Mouse (Mus musculus): ENCODE data around the gene Rhod. TPM values are rescaled to one million over a fixed set of nuclear protein-coding genes. Genes with fewer than 3 reads are reported as not detected.

Gene Rhod
- 2.3 TPM for polyA plus RNA-seq (2014; fragmentation: Illumina TruSeq; extraction: RNeasy Lipid Tissue Mini Kit (QIAGEN cat#74804); ENCODE audit: low read depth, low replicate concordance)

DNA sequence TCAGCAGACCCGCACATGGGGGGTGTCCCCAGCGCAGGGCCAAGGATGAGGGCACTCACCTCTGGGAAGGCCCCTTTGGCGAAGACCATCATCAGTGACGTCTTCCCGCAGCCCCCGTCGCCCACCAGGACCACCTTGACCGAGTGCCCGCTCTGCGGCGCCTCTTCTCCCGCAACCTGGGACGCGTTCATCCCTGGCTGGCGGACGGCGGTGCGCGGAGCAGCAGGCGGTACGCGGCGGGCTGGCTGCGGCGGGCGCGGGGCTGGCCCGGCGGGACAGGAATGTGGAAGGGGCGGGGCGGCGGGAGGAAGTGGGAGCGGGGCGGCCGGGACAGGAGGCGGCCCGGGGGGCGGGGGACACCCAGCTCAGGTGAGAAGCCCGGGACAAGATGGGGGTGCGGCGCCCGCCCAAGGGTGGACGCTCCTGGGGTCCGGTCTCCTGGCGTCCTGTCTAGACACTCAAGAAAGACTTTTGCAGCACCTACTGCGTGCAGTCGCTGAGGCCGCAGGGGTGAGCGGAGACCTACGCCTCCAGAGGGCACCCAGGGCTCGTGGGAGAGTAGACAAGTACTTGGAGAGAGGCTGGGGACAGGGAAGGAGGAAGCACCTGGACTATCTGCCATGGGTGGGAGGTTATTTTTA, at the start of gene Rhod:
TSS of gene Rhod (minus strand) at position 272 of the 641 bp plus-strand sequence.

DNA sequence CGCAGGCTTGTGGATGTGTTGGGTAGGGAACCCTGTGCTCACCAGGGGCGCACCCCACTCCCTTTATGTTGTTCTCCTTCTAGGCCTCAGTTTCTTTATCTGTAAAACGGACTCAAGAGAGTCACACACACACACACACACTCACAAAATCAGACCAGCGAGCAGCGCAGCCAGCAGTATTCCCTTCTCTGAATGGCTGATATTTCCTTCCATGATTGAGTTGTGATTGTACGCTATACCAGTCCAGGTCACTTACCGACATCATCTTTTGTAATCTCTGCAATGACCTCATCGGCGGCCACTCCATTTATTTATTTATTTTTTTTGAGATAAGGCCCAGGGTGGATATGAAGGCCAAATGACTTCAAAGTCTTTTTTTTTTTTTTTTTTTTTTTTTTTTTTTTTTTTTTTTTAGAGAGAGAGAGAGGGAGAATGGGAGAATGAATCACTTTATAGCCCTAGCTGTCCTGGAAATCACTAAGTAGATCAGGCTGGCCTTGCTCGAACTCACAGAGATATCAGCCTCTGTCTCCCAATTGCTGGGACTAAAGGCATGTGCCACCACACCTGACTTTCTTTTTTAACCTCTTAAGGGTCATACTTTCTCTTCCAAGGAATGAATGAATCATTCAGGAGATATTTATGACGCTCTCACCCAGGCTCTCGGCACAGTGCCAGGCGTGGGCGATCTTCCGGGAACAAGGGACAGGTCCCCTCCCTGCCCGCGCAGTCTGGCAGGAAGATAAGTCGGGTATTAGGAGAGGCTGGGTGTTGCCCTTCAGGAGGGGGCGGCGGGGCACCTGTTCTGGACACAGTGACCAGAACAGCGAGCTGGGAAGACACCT, 38.3 kb upstream of the Rhod start, which contains the start of gene Syt12:
TSS of gene Syt12 (minus strand) at position 103 of the 845 bp plus-strand sequence.

DNA sequence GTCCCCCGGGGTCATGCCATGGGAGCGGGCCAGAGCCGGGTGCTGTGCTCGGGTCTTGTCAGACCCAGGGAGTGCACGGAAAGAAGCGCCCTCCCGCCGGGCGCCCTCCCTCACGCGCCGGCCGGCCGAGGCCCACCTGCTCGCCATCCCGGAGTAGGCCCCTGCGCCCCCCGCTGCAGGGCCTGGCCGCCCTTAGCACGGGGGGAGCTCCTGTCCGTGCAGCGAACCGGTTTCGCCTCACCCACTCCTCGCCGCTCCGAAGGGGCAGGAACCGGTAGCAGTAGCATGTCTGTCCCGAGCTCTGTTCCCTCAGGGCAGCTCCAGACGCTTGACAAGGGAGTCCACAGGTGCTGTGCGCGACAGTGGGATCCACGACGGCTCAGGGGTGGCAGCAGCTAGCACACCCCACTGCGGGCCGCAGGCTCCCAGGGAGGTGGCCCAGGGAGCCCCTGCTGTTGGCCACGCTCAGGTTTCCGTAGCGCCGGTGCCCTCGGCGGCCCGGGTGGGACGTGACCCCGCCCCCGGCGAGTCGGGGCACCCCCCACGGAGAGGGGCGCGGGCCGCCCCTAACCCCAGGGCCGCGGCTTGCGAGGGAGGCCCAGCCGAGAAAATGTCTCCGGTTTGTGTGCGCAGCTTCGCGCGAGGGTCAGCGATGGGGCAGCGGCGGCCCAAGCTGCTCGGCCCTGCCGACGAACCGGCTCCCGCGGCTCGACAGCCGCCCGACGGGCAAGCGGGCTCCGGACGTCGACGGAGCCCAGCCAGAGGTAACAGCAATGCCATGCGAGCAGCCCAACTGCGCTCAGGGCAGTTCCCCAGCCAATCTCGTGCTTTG, 41.2 kb downstream of the Rhod start, which contains the start of gene Kdm2a:
TSS of gene Kdm2a (minus strand) at position 488 of the 832 bp plus-strand sequence.

Other genes starting within 250 kb of the Rhod start
- gene Tbc1d10c, start 248.1 kb downstream of the Rhod start, polyA plus RNA-seq (2014; fragmentation: Illumina TruSeq; extraction: RNeasy Lipid Tissue Mini Kit (QIAGEN cat#74804); ENCODE audit: low read depth, low replicate concordance): not detected
- 103 TPM for gene Ppp1ca, start 247.4 kb downstream of the Rhod start, polyA plus RNA-seq (2014; fragmentation: Illumina TruSeq; extraction: RNeasy Lipid Tissue Mini Kit (QIAGEN cat#74804); ENCODE audit: low read depth, low replicate concordance)
- 3.1 TPM for gene Rad9a, start 237.8 kb downstream of the Rhod start, polyA plus RNA-seq (2014; fragmentation: Illumina TruSeq; extraction: RNeasy Lipid Tissue Mini Kit (QIAGEN cat#74804); ENCODE audit: low read depth, low replicate concordance)
- gene Clcf1, start 225.2 kb downstream of the Rhod start, polyA plus RNA-seq (2014; fragmentation: Illumina TruSeq; extraction: RNeasy Lipid Tissue Mini Kit (QIAGEN cat#74804); ENCODE audit: low read depth, low replicate concordance): 0.70 TPM
- gene AC109138.7, start 225.1 kb downstream of the Rhod start, polyA plus RNA-seq (2014; fragmentation: Illumina TruSeq; extraction: RNeasy Lipid Tissue Mini Kit (QIAGEN cat#74804); ENCODE audit: low read depth, low replicate concordance): not detected
- not detected for gene Pold4, start 207.5 kb downstream of the Rhod start, polyA plus RNA-seq (2014; fragmentation: Illumina TruSeq; extraction: RNeasy Lipid Tissue Mini Kit (QIAGEN cat#74804); ENCODE audit: low read depth, low replicate concordance)
- gene Ssh3, start 170.3 kb downstream of the Rhod start, polyA plus RNA-seq (2014; fragmentation: Illumina TruSeq; extraction: RNeasy Lipid Tissue Mini Kit (QIAGEN cat#74804); ENCODE audit: low read depth, low replicate concordance): 3.0 TPM
- not detected for gene Ankrd13d, start 156.3 kb downstream of the Rhod start, polyA plus RNA-seq (2014; fragmentation: Illumina TruSeq; extraction: RNeasy Lipid Tissue Mini Kit (QIAGEN cat#74804); ENCODE audit: low read depth, low replicate concordance)
- 10.8 TPM for gene Grk2, start 133.2 kb downstream of the Rhod start, polyA plus RNA-seq (2014; fragmentation: Illumina TruSeq; extraction: RNeasy Lipid Tissue Mini Kit (QIAGEN cat#74804); ENCODE audit: low read depth, low replicate concordance)
- 63.7 TPM for gene Kdm2a, start 41.1 kb downstream of the Rhod start, polyA plus RNA-seq (2014; fragmentation: Illumina TruSeq; extraction: RNeasy Lipid Tissue Mini Kit (QIAGEN cat#74804); ENCODE audit: low read depth, low replicate concordance)
- 6.5 TPM for gene Syt12, start 38.0 kb upstream of the Rhod start, polyA plus RNA-seq (2014; fragmentation: Illumina TruSeq; extraction: RNeasy Lipid Tissue Mini Kit (QIAGEN cat#74804); ENCODE audit: low read depth, low replicate concordance)
- 2.7 TPM for gene 2010003K11Rik, start 59.2 kb upstream of the Rhod start, polyA plus RNA-seq (2014; fragmentation: Illumina TruSeq; extraction: RNeasy Lipid Tissue Mini Kit (QIAGEN cat#74804); ENCODE audit: low read depth, low replicate concordance)
- 8.6 TPM for gene Pcx, start 71.0 kb upstream of the Rhod start, polyA plus RNA-seq (2014; fragmentation: Illumina TruSeq; extraction: RNeasy Lipid Tissue Mini Kit (QIAGEN cat#74804); ENCODE audit: low read depth, low replicate concordance)
- gene Lrfn4, start 176.2 kb upstream of the Rhod start, polyA plus RNA-seq (2014; fragmentation: Illumina TruSeq; extraction: RNeasy Lipid Tissue Mini Kit (QIAGEN cat#74804); ENCODE audit: low read depth, low replicate concordance): not detected
- gene Rce1, start 186.2 kb upstream of the Rhod start, polyA plus RNA-seq (2014; fragmentation: Illumina TruSeq; extraction: RNeasy Lipid Tissue Mini Kit (QIAGEN cat#74804); ENCODE audit: low read depth, low replicate concordance): 3.0 TPM

All from adrenal gland, adult 10 weeks (tissue).